Mouse (Mus musculus) kidney, postnatal 14 days (tissue): ENCODE results near the gene Arpc4.

Experiments
- DNase-seq: peaks from one replicate; pipeline ENCODE4 v3.0.0; 2022; ENCODE audit warnings: mixed read lengths

The Arpc4 gene

DNA sequence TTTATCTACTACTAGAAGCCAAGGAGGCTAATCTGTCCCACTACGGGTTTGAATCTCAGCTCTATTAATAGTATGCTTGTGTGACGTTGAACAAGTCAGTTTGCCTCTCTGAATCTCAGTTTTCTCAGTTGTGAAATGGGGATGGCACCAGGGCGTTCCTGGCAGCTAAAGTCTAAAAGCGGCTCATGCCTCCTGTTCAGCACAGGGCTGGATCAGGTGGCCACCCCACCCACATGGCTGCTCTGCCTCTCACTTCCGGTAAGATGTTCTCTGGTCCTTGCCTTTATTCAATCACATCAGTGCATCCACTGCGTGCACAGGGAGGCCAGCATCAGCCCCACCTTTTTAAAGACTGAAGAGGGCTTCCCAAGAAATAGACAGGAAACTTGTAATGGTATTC, 27.6 kb downstream of the Arpc4 start:
- no peak for DNase-seq

DNA sequence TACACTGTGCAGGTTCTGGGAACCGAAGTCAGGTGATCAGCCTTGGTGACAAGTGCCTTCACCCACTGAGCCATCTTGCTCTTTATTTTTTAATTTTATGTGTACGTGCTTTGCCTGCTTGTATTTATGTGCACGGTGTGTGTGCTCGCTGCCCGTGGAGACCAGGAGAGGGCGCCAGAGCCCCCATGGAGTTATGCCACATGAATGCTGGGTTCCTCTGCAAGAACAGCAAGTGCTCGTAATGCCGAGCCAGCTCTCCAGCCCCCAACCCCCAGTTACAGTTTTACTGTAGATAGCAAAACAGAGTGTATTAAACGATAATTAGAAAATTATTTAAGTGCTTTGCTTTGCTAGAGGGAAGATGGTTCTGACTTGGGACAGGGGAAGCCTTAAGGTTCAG, 28.8 kb downstream of the Arpc4 start:
- no peak for DNase-seq

DNA sequence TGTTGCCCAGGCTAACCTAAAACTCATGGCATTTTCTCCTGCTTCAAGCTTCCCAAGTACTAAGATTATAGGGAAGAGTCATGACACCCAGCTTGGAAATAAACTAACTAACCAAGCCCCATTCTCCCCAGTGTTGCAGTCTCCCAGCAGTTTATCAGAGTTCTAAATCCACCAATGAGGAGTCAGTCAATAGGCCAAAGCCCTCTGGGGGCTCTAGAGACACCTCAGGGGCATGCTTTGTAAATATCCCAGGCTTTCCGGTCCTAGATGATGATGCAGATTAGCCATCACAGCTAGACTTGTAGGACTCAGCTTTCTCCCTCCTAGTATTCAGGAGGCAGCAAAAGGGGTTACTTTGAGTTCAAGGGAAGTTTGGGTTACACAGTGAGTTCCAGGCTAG, 32.1 kb downstream of the Arpc4 start:
- no peak for DNase-seq

DNA sequence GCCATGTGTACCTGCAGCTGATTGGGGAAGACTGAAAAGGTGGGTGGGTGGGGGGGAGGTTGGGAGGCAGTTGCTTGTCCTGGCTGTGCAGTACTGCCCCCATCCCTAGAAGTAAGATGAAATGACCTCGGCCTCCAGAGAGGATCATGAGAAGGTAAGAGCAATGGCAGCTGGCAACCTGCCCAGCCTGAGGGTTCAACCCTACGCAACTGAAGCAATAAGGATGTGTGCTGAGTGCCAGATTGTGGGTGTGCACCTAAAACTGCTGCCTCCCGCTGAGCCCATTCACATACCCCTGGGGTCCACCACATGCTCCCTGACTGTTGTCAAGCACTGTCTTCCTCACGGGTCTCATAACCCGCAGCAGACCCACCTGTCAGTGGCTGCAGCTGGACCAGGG, 38.5 kb downstream of the Arpc4 start:
- DNase-seq: no peak

DNA sequence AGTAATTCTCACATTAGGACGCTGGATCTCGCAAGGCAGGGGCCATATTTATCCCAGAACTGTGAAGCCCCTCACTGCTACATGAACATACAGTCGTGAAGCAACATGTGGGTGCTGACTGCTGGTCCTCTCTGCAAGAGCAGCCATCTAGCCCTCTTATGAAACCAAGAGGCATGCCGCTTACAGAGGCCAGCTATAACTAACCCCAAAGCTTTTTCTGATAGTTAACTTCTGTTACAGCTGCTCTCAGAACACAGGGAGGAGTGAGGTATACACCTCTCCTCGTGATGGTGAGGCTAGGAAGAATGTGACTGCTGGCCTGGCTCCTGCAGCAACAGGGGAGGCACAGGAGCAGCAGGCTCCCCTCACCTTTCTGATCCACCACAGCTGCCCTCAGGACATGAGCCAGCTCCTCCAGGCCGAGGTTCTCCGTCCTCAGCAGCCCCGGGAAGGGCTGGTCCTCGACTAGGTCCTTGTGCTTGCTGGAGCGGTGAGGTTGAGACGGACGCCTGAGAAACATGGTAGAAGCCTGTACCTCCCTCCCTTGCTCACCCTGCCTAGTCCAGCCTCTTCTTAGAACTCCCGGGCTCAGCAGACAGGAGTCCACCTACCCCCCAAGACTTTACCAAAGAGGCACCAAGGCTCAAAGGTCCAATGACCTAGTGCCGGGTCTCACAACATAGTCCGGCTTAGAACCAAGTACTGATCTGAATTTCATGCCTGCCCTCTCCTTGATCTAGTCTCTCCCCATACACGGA, 40.7 kb downstream of the Arpc4 start:
- DNase-seq: no peak

DNA sequence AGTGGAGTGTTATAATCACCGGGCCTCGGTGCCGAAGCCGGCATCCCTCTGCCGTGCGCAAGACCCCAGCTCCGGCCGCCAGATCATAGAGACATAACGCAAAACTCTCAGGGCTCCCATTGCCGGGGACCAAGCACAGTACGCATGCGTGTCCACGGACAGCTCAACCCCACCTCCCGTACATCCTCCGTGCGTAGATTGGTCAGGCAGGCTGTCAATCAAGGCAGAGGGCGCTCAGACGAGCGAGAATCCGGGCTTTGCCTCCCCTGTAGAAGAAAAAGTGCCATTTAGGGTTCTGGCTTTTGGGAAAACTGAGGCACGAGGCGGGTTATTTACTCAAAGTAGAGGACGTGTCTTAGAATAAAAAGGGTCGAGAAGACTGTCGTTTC, 41.3 kb downstream of the Arpc4 start, which contains the start of gene Rpusd3:
TSS of gene Rpusd3 (minus strand) at position 142 of the 389 bp plus-strand sequence.
- peak; percentile 97 for DNase-seq

DNA sequence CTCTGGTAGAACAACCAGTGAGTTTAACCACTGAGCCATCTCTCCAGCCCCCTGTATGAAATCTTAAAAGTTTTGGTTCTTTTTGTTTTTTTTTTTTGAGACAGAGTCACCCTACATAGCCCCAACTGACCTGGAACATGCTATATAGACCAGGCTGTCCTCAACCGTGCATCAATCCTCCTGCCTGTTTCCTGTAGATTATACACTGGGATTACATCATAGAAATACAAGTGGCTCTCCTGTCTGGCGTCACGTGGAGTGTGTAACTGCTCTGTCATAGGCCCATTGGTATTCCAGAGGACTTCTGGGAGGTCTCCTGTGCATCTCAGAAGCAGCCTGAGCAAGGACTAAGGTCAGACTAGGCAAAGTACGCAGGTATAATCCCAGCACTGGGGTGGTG, 45.1 kb downstream of the Arpc4 start:
- no peak for DNase-seq

DNA sequence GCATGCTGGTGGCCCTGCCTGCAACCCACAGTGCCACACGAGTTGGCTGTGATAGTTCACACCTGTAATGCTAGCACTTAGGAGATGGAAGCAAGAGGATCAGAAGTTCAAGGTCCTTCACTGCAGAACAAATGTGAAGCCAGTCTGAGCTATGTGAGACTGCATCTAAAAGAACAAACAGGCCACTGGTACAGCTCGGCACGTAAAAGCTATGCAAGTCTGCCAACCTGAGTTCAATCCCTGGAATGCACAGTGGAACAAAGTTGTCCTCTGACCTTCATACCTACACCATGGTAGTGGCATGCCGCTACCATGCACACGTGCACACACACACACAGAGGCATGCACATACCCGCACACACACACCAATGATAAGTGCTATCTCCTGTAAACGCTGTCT, 46.3 kb downstream of the Arpc4 start:
- DNase-seq: peak; percentile 32

DNA sequence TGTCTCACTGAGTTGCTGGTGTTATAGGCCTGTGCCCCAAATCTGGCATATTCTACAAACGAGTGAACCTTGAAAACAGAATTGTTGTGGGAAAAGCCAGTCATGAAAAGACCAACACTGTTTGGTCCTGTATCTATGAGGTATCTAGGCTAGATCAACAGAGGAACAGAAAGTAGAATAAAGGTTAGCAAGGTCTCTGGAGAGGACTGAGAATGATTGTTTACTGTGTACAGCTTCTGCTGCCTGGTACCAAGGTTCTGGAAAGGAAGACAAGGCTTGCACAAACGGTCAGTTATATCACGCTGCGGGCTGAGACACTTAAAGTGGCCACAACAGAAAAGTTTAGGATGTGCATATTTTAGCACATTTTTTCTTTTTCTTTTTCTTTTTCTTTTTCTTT, 48.8 kb downstream of the Arpc4 start:
- DNase-seq: no peak

DNA sequence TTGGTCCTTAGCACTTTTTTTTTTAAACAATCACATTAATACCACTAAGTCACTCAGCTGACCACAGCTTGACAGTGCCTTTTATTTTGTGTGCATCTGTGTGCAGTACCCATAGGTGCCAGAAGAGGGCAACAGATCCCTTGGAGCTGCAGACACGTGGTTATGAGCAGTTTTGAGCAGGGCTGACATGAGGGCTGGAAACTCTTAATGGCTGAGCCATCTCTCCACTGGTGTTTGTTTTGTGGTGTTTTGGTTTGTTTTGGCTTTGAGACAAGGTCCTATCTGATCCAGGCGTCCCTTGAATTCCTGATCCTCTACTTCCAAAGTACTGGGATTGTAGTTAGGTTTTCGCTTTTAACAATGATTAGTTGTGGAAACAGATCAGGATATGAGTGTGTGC, 49.5 kb downstream of the Arpc4 start:
- DNase-seq: peak; percentile 49

DNA sequence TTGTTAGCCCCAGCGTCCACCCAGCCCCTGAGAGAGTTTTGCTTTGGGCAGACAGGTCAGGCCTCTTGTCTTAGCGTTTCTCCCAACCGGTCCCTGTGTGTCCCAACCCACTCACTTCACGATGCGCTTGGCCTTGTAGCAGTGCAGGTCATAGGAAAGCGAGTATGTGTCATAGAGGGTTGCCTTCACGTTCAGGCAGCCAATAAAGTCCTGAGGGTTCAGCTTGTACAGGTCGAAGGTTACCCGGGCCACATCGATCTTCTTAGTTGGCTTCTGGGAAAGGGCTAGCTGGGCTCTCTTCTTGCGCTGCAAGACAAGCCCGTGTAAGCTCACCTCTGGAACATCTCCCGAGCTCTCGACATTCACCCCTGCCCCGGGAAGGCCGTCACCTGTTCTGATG, 50.1 kb downstream of the Arpc4 start:
- DNase-seq: no peak

DNA sequence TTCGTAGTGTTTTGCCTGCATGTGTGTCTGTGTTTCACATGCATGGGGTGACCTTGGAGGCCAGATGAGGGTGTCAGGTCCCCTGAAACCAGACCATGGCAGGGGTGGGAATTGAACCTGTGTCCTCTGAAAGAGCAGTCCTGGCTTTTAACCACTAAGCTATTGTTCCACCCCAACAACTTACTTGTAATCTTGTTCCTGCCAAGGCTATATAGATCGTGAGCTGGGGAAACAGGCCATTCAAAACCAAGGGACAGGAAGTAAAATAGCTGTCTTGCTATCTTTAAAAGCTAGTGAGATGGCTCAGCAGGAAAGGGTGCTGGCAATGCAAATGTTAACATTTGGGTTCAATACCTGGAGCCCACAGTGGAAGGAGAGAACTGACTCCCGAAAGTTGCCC, 52.0 kb downstream of the Arpc4 start:
- no peak for DNase-seq

DNA sequence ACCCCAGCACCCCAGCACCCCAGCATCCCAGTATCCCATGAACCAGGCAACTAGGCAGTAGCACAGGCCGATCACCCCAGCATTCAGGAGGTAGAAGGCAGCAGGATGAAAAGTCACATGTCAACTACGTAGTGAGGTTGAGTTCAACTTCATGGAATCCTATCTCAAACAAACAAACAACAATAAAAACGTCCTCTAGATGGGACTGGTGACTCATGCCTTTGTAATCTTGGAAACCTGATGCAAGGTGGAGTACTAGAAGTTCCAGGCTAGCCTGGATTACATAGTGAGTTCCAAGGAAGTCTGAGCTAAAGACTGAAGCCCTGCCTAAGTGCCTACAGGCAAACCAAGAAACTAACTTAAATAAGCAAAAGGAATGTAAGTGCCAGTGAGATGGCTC, 52.9 kb downstream of the Arpc4 start:
- DNase-seq: no peak

DNA sequence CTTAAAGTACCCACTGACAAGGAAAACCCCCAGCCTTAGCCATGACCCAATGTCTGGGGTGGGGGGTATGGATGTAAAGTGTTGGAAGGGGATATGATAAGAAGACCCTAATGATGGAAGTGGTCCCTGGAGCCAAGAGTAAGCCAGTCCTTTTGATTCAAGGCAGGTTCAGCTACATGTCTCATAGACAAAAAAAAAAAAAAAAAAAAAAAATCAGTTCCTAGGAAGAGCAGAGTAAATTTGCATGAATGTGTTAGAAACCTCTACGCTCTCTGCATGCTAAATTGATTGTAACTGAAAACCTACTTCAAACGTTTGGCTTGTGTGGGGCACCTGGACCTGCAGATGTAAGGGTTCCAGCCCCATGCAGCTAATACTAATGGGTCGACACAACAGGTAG, 53.9 kb downstream of the Arpc4 start:
- DNase-seq: no peak

DNA sequence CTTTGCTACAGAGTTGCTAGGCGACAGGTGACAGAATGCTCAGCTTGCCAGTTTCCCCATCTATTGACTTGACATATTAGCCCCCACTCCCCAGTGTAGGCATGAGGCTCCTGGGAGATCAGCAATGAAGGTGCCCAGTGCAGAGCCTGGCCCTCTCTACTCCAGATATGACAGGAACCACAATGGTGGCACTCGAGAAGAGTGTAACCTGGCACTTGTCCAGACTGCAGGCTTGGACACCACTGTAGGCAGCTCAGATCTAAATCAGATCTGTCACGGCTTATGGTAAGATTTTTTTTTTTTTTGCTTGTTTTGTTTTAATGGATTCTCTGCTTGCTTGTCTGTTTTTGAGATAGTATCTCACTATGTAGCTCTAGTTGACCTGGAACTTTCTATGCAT, 55.7 kb downstream of the Arpc4 start:
- no peak for DNase-seq

DNA sequence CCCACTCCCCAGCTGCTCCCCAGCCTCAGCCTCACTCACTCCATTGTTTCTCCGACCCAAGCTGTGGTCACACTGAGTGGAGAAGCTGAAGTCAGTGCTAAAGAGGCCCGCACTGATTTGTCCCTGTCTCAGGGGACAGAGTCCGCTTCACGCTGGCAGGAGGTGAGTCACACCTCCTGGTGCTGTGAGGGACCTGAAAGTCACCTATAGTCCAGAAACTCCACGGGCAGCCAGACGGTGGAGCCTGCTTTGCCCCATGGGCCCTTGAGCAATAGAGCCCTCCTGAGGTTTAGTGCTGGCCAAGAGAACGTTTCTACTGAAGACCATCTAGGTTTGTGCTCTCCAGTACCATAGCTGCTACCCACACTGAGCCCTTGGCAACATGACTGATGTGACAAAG, 56.8 kb downstream of the Arpc4 start:
- DNase-seq: no peak

DNA sequence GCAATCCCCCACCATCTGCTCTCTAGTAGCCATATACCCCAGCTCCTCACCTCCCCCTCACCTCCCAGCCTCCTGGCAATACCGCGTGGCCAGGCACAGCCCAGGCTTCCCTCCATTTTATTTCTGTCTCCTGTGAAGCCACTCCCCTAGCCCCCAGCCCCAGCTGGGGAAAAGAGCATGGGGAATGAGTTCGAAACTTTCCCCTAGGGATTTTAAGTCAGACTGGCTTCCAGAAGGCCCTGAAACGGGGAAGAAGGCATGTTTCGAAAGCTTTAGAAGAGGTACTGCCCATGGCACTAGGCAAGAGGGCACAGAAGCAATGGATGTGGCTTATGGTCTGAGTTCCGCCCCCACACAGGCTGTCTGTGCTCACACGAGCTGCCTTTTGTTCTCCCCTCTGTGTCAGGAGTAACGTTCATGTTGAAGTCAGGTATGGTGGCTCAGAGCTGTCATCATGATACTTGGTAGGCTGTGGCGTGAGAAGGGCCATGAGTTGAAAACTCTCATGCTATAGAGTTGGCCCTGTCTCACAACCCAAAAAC, 57.8 kb downstream of the Arpc4 start, which contains the start of gene Cidec:
TSS of gene Cidec (minus strand) at position 97 of the 542 bp plus-strand sequence.
- DNase-seq: no peak

DNA sequence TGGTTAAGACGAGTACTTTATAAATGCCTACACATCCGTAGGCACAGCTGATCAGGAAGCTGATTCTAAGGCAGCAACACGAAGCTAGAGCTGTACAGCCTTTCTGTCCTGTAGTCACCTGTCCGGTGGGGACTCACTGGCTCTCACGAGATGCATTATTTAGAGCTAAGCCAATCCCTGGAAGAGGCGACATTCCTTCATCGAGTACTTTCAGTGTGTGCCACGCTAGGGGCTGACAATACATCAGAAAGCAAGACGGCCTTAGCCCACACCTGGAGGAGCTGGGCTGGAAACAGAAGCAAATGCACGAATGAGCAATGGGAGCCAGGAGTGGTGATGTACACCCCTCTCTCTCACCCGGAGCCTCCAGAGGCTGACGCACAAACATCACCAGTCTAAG, 59.2 kb downstream of the Arpc4 start:
- DNase-seq: no peak

DNA sequence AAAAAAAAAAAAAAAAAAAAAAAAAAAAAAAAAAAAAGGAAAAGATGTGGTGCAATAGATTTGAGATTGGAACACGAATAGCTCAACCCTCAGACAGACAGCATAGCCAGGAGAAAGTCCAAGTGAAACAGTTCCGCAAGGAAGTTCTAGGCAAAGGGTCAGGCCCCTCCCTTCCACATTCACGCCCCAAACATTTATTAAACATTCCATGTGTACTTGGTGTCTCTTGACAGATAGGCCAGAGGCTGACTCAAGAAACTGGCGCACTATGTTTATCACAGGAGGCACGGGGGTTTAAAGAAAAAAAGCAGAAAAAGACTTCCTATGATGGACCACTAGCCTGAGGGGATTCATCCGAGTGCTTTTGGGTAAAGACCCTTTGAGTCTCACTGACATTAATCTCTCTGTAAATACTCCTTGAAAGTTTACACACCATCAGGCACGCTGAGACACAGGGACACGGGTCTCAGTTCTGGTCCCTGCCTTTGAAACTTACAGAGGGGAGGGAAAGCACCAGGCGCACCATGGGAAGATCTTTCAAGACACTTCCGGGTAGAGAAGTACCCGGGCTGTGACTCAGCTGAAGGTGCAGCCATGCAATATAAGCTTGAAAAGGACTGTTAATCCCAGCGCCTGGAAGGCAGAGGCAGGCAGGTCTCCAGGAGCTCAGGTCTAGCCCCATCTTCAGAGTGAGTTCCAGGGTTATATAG, 61.0 kb downstream of the Arpc4 start:
- DNase-seq: no peak
